Mouse (Mus musculus) bone marrow, adult 2 months (tissue): ENCODE data around the gene Mtfr1l. TPM values are rescaled to one million over a fixed set of nuclear protein-coding genes. Genes with fewer than 3 reads are reported as not detected.

Experiments
- H3K27ac ChIP-seq: fragments of 200-500 bp; 2 replicates; pipeline ENCODE4 v1.5.1; 2012; ENCODE audit warnings: low read depth, mild to moderate bottlenecking, control low read depth, inconsistent platforms, low read length; ENCODE audit not compliant: control insufficient read depth, poor library complexity, insufficient read depth
- H3K4me1 ChIP-seq: fragments of 200-500 bp; 2 replicates; pipeline ENCODE4 v1.6.1; 2011; ENCODE audit warnings: low read length; ENCODE audit not compliant: control insufficient read depth, insufficient read depth
- H3K4me3 ChIP-seq: fragments of 200-500 bp; replicated peaks from 2 replicates; pipeline ENCODE3; 2011; ENCODE audit warnings: mild to moderate bottlenecking, low read depth, low read length, control low read depth; ENCODE audit not compliant: control insufficient read depth
- CTCF ChIP-seq: fragments of 200-500 bp; IDR thresholded peaks from 2 replicates; pipeline ENCODE4 v1.5.1; 2011; ENCODE audit warnings: low read length, control low read depth; ENCODE audit not compliant: control insufficient read depth, insufficient read depth
- POLR2A ChIP-seq: fragments of 200-500 bp; IDR thresholded peaks from 2 replicates; pipeline ENCODE4 v1.6.1; 2011; ENCODE audit warnings: low read depth, mild to moderate bottlenecking, control low read depth, low read length, borderline replicate concordance; ENCODE audit not compliant: control insufficient read depth
- WGBS: fragments of 180-500 bp; shearing (Covaris S2); methylation state at CpG from one replicate; pipeline ENCODE4 v1.1.7; 2018; 5-methylcytosine and 5-hydroxymethylcytosine counted together
- polyA plus RNA-seq: library from polyadenylated mRNA; stranded (reverse); fragments of >200 nt; gene quantifications from 2 replicates; pipeline ENCODE4 v1.2.4, GENCODE M21; 2011; ENCODE audit warnings: low replicate concordance; ENCODE audit not compliant: missing spikeins, insufficient read depth, insufficient read length

The Mtfr1l gene
- polyA plus RNA-seq, 1 experiment = 57.2 TPM

GRCm38 (mm10) chr4:134575486-134575885 lies 40.3 kb upstream of the Mtfr1l start:
- 85% methylated on average over 11 of the region's 11 CpGs for WGBS
- H3K4me3 ChIP-seq = no peak overlapping the region
- no peaks in the 10 kb centered on the region; the same call in 1 of the 2 replicates for H3K4me1 ChIP-seq
- no peak overlapping the region for H3K27ac ChIP-seq
- TF ChIP-seq CTCF = no peak
- TF ChIP-seq POLR2A = no peak

- Histone ChIP-seq H3K4me1 (no peaks in the 10 kb centered on the region; the same call in 1 of the 2 replicates), H3K4me3 (no peak overlapping the region), H3K27ac (no peak overlapping the region)
- 88% methylated on average over 24 of the region's 24 CpGs for WGBS
- TF ChIP-seq CTCF (no peak), POLR2A (no peak)
Observed at GRCm38 (mm10) chr4:134572449-134573300, 37.5 kb upstream of the Mtfr1l start.

- WGBS = 78% methylated on average over 14 of the region's 14 CpGs
- Histone ChIP-seq H3K4me1 (no peaks in the 10 kb centered on the region; the same call in 1 of the 2 replicates), H3K4me3 (no peak overlapping the region), H3K27ac (no peak overlapping the region)
- TF ChIP-seq CTCF (no peak), POLR2A (no peak)
Observed at GRCm38 (mm10) chr4:134570704-134571451, 35.7 kb upstream of the Mtfr1l start.

GRCm38 (mm10) chr4:134569831-134570230 lies 34.6 kb upstream of the Mtfr1l start:
- TF ChIP-seq CTCF (no peak), POLR2A (no peak)
- no peaks in the 10 kb centered on the region; the same call in 1 of the 2 replicates for H3K4me1 ChIP-seq
- 82% methylated on average over 8 of the region's 8 CpGs for WGBS
- no peak overlapping the region for H3K4me3 ChIP-seq
- H3K27ac ChIP-seq = no peak overlapping the region

GRCm38 (mm10) chr4:134569205-134569604 lies 34.0 kb upstream of the Mtfr1l start:
- no peak overlapping the region for H3K4me3 ChIP-seq
- H3K4me1 ChIP-seq = no peaks in the 10 kb centered on the region; the same call in 1 of the 2 replicates
- TF ChIP-seq CTCF (peak; percentile 50), POLR2A (no peak)
- WGBS = 85% methylated on average over 6 of the region's 6 CpGs
- no peak overlapping the region for H3K27ac ChIP-seq

- no peak overlapping the region for H3K27ac ChIP-seq
- 88% methylated on average over 19 of the region's 19 CpGs for WGBS
- no peak overlapping the region for H3K4me3 ChIP-seq
- TF ChIP-seq CTCF = no peak
- TF ChIP-seq POLR2A = no peak
- no peaks in the 10 kb centered on the region; the same call in 1 of the 2 replicates for H3K4me1 ChIP-seq
Observed at GRCm38 (mm10) chr4:134567377-134568226, 32.4 kb upstream of the Mtfr1l start.

GRCm38 (mm10) chr4:134564093-134564492 lies 28.9 kb upstream of the Mtfr1l start:
- H3K27ac ChIP-seq = no peak overlapping the region
- TF ChIP-seq POLR2A (no peak), CTCF (no peak)
- no peaks in the 10 kb centered on the region for H3K4me1 ChIP-seq
- H3K4me3 ChIP-seq = no peak overlapping the region
- WGBS = 78% methylated on average over 6 of the region's 6 CpGs
